Mouse (Mus musculus): ENCODE data around the gene Plk5. TPM values are rescaled to one million over a fixed set of nuclear protein-coding genes. Genes with fewer than 3 reads are reported as not detected.

Gene Plk5
- 0.08 and 0.10 TPM in 2 replicates for polyA plus RNA-seq (2012; rRNA removed)
- 0.09 TPM in 1 of 2 replicates, not detected in the other for polyA plus RNA-seq (2014; fragmentation: Nextera tagmentation; extraction: Ambion mirVana)

DNA sequence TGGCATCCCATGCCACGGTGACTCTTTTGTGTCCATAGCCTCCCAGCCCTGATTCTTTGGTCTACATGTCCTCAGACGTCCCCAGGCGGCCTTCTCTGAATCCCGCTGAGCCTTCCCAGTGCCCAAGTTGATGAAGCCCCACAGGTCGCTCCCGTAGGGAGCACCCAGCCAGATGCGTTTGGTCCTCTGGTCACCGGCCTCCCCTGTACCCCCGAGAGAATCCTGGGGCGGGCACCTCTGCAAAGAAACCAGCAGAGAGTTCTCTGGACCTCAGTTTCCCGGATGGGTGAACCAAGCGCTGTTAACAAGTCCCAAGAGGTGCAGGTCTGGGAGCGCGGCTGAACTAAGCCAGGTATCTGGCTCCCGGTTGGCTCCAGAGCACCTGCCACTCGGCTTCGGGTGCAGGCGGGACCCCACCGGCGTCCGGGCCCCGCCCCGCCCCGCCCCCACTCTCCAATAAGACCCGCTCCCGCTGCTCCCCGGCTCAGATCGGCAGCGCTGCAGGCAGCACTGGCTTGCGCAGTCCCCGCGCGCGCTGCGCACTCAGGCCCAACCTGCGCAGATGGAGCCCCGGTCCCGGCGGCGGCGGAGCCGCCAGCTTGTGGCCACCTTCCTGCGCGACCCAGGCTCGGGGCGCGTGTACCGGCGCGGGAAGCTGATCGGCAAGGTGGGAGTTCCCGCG, at the start of gene Plk5:
Gene Plk5 (plus strand): TSS at position 459 of the 682 bp plus-strand sequence.
- no peak within 1 kb of the TSS for H3K27ac ChIP-seq
- no peaks in the 10 kb centered on the region for H3K9me3 ChIP-seq (ENCODE audit: control insufficient read depth, low read length)
- no peak for TF ChIP-seq CTCF (IDR thresholded peaks at IDR 0.05; ENCODE audit: low read depth)
- no peak for TF ChIP-seq EP300 (IDR thresholded peaks at IDR 0.05; ENCODE audit: low read depth)
- no peak for ATAC-seq (ENCODE audit: insufficient read depth)
- DNase-seq (ENCODE audit: low read depth in 3 of 3, low spot score in 3 of 3): no peak
- no peaks in the 10 kb centered on the region for H3K4me1 ChIP-seq (replicated peaks; ENCODE audit: control insufficient read depth in 2 of 2, insufficient read depth in 2 of 2, low read length in 1 of 2)
- H3K4me2 ChIP-seq (ENCODE audit: low read depth): no peak within 1 kb of the TSS
- no peak within 1 kb of the TSS for H3K4me3 ChIP-seq (ENCODE audit: insufficient read depth in 1 of 2, low read depth in 2 of 2, low read length in 2 of 2)
- H3K9ac ChIP-seq (replicated peaks): no peak within 1 kb of the TSS
- H3K27me3 ChIP-seq (ENCODE audit: control insufficient read depth, insufficient read depth, low read length): peaks cover 60% of the 10 kb centered on the region
- no peaks in the 10 kb centered on the region for H3K36me3 ChIP-seq (replicated peaks; ENCODE audit: control insufficient read depth, insufficient read depth, low read depth)
- WGBS (ENCODE audit: insufficient replicate concordance): 3% methylated on average over 53 of the region's 53 CpGs

DNA sequence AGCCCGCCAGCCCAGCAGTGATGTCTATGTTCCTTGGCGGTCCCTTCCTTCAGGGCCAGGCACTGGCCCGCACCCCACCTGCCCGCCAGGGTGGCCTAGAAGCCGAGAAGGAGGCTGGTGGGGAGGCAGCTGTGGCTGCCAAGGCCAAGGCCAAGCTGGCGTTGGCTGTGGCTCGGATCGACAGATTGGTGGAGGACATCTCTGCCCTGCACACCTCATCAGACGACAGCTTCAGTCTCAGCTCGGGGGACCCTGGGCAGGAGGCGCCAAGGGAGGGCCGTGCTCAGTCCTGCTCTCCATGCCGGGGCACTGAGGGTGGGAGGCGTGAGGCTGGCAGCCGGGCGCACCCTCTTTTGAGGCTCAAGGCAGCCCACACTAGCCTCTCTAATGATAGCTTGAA, 44.7 kb upstream of the Plk5 start:
- Histone ChIP-seq H3K36me3 (replicated peaks; ENCODE audit: control insufficient read depth, insufficient read depth, low read depth) (no peaks in the 10 kb centered on the region), H3K27me3 (ENCODE audit: control insufficient read depth, insufficient read depth, low read length) (peaks cover 66% of the 10 kb centered on the region), H3K27ac (no peak overlapping the region), H3K4me2 (ENCODE audit: low read depth) (no peak overlapping the region), H3K9ac (replicated peaks) (no peak overlapping the region), H3K4me3 (ENCODE audit: insufficient read depth in 1 of 2, low read depth in 2 of 2, low read length in 2 of 2) (no peak overlapping the region), H3K4me1 (replicated peaks; ENCODE audit: control insufficient read depth in 2 of 2, insufficient read depth in 2 of 2, low read length in 1 of 2) (peaks cover 2 to 6% of the 10 kb centered on the region in 2 experiments; a peak in 2 of 4 replicates), H3K9me3 (ENCODE audit: control insufficient read depth, low read length) (no peaks in the 10 kb centered on the region)
- TF ChIP-seq EP300 (IDR thresholded peaks at IDR 0.05; ENCODE audit: low read depth) (no peak), CTCF (IDR thresholded peaks at IDR 0.05; ENCODE audit: low read depth) (no peak)
- ATAC-seq (ENCODE audit: insufficient read depth) (no peak), DNase-seq (ENCODE audit: low read depth in 3 of 3, low spot score in 3 of 3) (no peak)
- WGBS (ENCODE audit: insufficient replicate concordance): 64% methylated on average over 16 of the region's 16 CpGs

DNA sequence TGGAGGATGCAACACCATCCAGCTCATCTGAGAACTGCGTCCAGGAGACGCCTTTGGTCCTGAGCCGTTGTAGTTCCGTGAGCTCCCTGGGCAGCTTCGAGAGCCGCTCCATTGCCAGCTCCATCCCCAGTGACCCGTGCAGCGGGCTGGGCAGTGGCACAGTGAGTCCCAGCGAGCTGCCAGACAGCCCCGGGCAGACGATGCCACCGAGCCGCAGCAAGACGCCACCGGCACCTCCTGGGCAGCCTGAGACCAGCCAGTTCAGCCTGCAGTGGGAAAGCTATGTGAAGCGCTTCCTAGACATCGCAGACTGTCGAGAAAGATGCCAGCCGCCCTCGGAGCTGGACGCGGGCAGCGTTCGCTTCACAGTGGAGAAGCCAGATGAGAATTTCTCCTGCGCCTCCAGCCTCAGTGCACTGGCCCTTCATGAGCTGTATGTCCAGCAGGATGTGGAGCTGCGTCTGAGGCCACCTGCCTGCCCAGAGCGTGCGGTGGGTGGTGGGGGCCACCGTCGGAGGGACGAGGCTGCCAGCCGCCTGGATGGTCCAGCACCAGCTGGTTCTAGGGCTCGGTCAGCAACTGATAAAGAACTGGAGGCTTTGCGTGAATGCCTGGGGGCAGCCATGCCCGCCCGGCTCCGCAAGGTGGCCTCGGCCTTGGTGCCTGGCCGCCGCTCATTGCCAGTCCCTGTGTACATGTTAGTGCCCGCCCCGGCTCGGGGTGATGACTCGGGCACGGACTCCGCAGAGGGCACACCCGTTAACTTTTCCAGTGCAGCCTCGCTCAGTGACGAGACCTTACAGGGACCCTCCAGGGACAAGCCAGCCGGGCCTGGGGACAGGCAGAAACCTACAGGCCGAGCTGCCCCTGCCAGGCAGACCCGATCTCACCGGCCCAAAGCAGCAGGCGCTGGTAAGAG, 43.4 kb upstream of the Plk5 start:
- WGBS (ENCODE audit: insufficient replicate concordance): 54% methylated on average over 54 of the region's 54 CpGs
- ATAC-seq (ENCODE audit: insufficient read depth): no peak
- no peak overlapping the region for H3K27ac ChIP-seq

DNA sequence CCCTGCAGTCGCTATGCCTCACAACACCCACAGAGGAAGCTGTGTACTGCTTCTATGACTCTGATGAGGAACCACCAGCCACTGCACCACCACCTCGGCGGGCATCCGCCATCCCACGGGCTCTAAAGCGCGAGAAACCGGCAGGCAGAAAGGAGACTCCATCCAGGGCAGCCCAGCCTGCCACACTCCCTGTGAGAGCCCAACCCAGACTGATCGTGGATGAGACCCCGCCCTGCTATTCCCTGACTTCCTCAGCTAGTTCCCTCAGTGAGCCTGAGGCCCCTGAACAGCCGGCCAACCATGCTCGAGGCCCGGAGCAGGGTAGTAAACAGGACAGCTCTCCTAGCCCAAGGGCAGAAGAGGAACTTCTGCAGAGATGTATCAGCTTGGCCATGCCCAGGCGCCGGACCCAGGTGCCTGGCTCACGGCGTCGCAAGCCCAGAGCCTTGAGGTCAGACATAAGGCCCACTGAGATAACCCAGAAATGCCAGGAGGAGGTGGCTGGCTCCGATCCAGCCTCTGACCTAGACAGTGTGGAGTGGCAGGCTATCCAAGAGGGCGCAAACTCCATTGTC, 42.5 kb upstream of the Plk5 start:
- TF ChIP-seq EP300 (IDR thresholded peaks at IDR 0.05; ENCODE audit: low read depth): no peak
- no peak for TF ChIP-seq CTCF (IDR thresholded peaks at IDR 0.05; ENCODE audit: low read depth)
- H3K36me3 ChIP-seq (replicated peaks; ENCODE audit: control insufficient read depth, insufficient read depth, low read depth): peaks cover 6% of the 10 kb centered on the region; the same call in 1 of the 2 replicates
- DNase-seq (ENCODE audit: low read depth in 3 of 3, low spot score in 3 of 3) (no peak), ATAC-seq (ENCODE audit: insufficient read depth) (no peak)
- H3K27ac ChIP-seq: no peak overlapping the region
- peaks cover 9 to 15% of the 10 kb centered on the region in 2 experiments for H3K4me1 ChIP-seq (replicated peaks; ENCODE audit: control insufficient read depth in 2 of 2, insufficient read depth in 2 of 2, low read length in 1 of 2)
- peaks cover 62% of the 10 kb centered on the region for H3K27me3 ChIP-seq (ENCODE audit: control insufficient read depth, insufficient read depth, low read length)
- H3K4me3 ChIP-seq (ENCODE audit: insufficient read depth in 1 of 2, low read depth in 2 of 2, low read length in 2 of 2): no peak overlapping the region
- no peak overlapping the region for H3K4me2 ChIP-seq (ENCODE audit: low read depth)
- no peaks in the 10 kb centered on the region for H3K9me3 ChIP-seq (ENCODE audit: control insufficient read depth, low read length)
- 17% methylated on average over 20 of the region's 20 CpGs for whole genome bisulfite sequencing (ENCODE audit: insufficient replicate concordance)
- no peak overlapping the region for H3K9ac ChIP-seq (replicated peaks)

More for the DNA sequence above, 43.4 kb upstream of the Plk5 start:
- Histone ChIP-seq H3K4me3 (ENCODE audit: insufficient read depth in 1 of 2, low read depth in 2 of 2, low read length in 2 of 2) (no peak overlapping the region), H3K4me1 (replicated peaks; ENCODE audit: control insufficient read depth in 2 of 2, insufficient read depth in 2 of 2, low read length in 1 of 2) (peaks cover 9 to 15% of the 10 kb centered on the region in 2 experiments), H3K4me2 (ENCODE audit: low read depth) (no peak overlapping the region), H3K27me3 (ENCODE audit: control insufficient read depth, insufficient read depth, low read length) (peaks cover 63% of the 10 kb centered on the region), H3K9me3 (ENCODE audit: control insufficient read depth, low read length) (no peaks in the 10 kb centered on the region), H3K9ac (replicated peaks) (no peak overlapping the region), H3K36me3 (replicated peaks; ENCODE audit: control insufficient read depth, insufficient read depth, low read depth) (no peaks in the 10 kb centered on the region)
- DNase-seq (ENCODE audit: low read depth in 3 of 3, low spot score in 3 of 3): no peak
- TF ChIP-seq EP300 (IDR thresholded peaks at IDR 0.05; ENCODE audit: low read depth) (no peak), CTCF (IDR thresholded peaks at IDR 0.05; ENCODE audit: low read depth) (no peak)

Measured in liver, embryonic 14.5 days (tissue).